Mouse (Mus musculus): ENCODE results near the gene Trim45. TPM values are rescaled to one million over a fixed set of nuclear protein-coding genes. Genes with fewer than 3 reads are reported as not detected.

Trim45 gene
- polyA plus RNA-seq, 1 experiment from 2014 or later, result 3.2 TPM

- 91% methylated on average over 8 of the region's 8 CpGs for WGBS
- no peak overlapping the region for H3K27ac ChIP-seq (ENCODE audit: low read depth, low read length)
- H3K9me3 ChIP-seq (ENCODE audit: control insufficient read depth, low read length), result no peaks in the 10 kb centered on the region
- no peaks in the 10 kb centered on the region for H3K4me1 ChIP-seq (ENCODE audit: control insufficient read depth, insufficient read depth, low read length)
- peaks cover 85% of the 10 kb centered on the region for H3K36me3 ChIP-seq (ENCODE audit: control insufficient read depth, insufficient read depth, low read length)
- no peak for ATAC-seq (ENCODE audit: low FRiP score, low TSS enrichment)
- H3K9ac ChIP-seq (ENCODE audit: low read depth, low read length), result no peak overlapping the region
- H3K27me3 ChIP-seq (ENCODE audit: control insufficient read depth, insufficient read depth, low read length), result no peaks in the 10 kb centered on the region
- no peak overlapping the region for H3K4me2 ChIP-seq (replicated peaks; ENCODE audit: low read depth, low read length)
- H3K4me3 ChIP-seq (ENCODE audit: low read length), result no peak overlapping the region
Measured at GRCm38 (mm10) chr3:100947286-100947685, 25.3 kb downstream of the Trim45 start.

- Histone ChIP-seq H3K4me3 (ENCODE audit: low read length) (no peak overlapping the region), H3K9ac (ENCODE audit: low read depth, low read length) (no peak overlapping the region), H3K4me2 (replicated peaks; ENCODE audit: low read depth, low read length) (no peak overlapping the region), H3K9me3 (ENCODE audit: control insufficient read depth, low read length) (no peaks in the 10 kb centered on the region), H3K4me1 (ENCODE audit: control insufficient read depth, insufficient read depth, low read length) (no peaks in the 10 kb centered on the region), H3K27ac (ENCODE audit: low read depth, low read length) (no peak overlapping the region), H3K27me3 (ENCODE audit: control insufficient read depth, insufficient read depth, low read length) (no peaks in the 10 kb centered on the region), H3K36me3 (ENCODE audit: control insufficient read depth, insufficient read depth, low read length) (peaks cover 78% of the 10 kb centered on the region)
- no peak for ATAC-seq (ENCODE audit: low FRiP score, low TSS enrichment)
- 95% methylated on average over 4 of the region's 4 CpGs for WGBS
Measured at GRCm38 (mm10) chr3:100951531-100951930, 29.5 kb downstream of the Trim45 start.

DNA sequence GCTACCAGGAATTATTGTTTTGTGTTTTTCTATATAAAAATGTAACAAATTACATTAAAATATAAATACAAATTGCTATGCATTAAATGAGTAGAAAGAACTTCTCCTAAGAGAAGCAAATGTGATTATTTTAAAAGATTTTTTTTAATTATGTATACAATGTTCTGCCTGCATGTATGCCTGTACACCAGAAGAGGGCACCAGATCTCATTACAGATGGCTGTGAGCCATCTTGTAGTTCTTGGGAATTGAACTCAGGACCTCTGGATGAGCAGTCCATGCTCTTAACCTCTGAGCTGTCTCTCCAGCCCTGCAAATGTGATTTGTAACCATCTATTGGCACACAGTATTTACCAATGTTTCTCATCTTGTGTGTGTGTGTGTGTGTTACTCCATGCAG lies 32.6 kb downstream of the Trim45 start:
- Histone ChIP-seq H3K27me3 (ENCODE audit: control insufficient read depth, insufficient read depth, low read length) (no peaks in the 10 kb centered on the region), H3K4me3 (ENCODE audit: low read length) (no peak overlapping the region), H3K9me3 (ENCODE audit: control insufficient read depth, low read length) (no peaks in the 10 kb centered on the region), H3K9ac (ENCODE audit: low read depth, low read length) (no peak overlapping the region), H3K27ac (ENCODE audit: low read depth, low read length) (no peak overlapping the region), H3K4me2 (replicated peaks; ENCODE audit: low read depth, low read length) (no peak overlapping the region), H3K36me3 (ENCODE audit: control insufficient read depth, insufficient read depth, low read length) (peaks cover 82% of the 10 kb centered on the region), H3K4me1 (ENCODE audit: control insufficient read depth, insufficient read depth, low read length) (no peaks in the 10 kb centered on the region)
- no peak for ATAC-seq (ENCODE audit: low FRiP score, low TSS enrichment)

- no peak overlapping the region for H3K9ac ChIP-seq (ENCODE audit: low read depth, low read length)
- no peak overlapping the region for H3K4me3 ChIP-seq (ENCODE audit: low read length)
- no peaks in the 10 kb centered on the region for H3K4me1 ChIP-seq (ENCODE audit: control insufficient read depth, insufficient read depth, low read length)
- H3K27ac ChIP-seq (ENCODE audit: low read depth, low read length), result no peak overlapping the region
- peaks cover 76% of the 10 kb centered on the region for H3K36me3 ChIP-seq (ENCODE audit: control insufficient read depth, insufficient read depth, low read length)
- no peaks in the 10 kb centered on the region for H3K9me3 ChIP-seq (ENCODE audit: control insufficient read depth, low read length)
- H3K27me3 ChIP-seq (ENCODE audit: control insufficient read depth, insufficient read depth, low read length), result no peaks in the 10 kb centered on the region
- no peak overlapping the region for H3K4me2 ChIP-seq (replicated peaks; ENCODE audit: low read depth, low read length)
- no peak for ATAC-seq (ENCODE audit: low FRiP score, low TSS enrichment)
- 69% methylated on average over 5 of the region's 5 CpGs for WGBS
Measured at GRCm38 (mm10) chr3:100961007-100961406, 39.0 kb downstream of the Trim45 start.

DNA sequence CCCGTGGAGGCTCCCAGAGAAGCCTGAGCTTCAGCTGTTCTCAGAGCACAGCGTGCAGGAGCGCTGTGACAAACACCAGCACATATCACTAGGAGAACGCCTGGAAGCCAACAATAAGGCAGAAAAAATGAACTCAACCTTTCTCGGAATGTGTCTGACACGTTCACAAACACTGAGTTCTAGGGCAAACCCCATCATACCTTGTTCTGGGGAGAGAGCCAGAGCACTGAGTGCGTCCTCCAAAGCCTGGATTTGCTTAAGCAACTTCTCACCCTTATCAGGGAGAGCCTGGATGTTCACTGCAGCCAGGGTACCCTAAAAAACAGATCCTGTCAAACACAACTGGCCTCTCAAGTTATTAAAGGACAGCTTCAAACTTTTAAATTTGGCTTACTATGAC lies 39.5 kb downstream of the Trim45 start:
- Histone ChIP-seq H3K4me3 (ENCODE audit: low read length) (no peak overlapping the region), H3K9me3 (ENCODE audit: control insufficient read depth, low read length) (no peaks in the 10 kb centered on the region), H3K27me3 (ENCODE audit: control insufficient read depth, insufficient read depth, low read length) (no peaks in the 10 kb centered on the region), H3K9ac (ENCODE audit: low read depth, low read length) (no peak overlapping the region), H3K4me1 (ENCODE audit: control insufficient read depth, insufficient read depth, low read length) (no peaks in the 10 kb centered on the region), H3K36me3 (ENCODE audit: control insufficient read depth, insufficient read depth, low read length) (peaks cover 71% of the 10 kb centered on the region), H3K27ac (ENCODE audit: low read depth, low read length) (no peak overlapping the region), H3K4me2 (replicated peaks; ENCODE audit: low read depth, low read length) (no peak overlapping the region)
- whole genome bisulfite sequencing, result 81% methylated on average over 7 of the region's 7 CpGs
- ATAC-seq (ENCODE audit: low FRiP score, low TSS enrichment), result no peak

DNA sequence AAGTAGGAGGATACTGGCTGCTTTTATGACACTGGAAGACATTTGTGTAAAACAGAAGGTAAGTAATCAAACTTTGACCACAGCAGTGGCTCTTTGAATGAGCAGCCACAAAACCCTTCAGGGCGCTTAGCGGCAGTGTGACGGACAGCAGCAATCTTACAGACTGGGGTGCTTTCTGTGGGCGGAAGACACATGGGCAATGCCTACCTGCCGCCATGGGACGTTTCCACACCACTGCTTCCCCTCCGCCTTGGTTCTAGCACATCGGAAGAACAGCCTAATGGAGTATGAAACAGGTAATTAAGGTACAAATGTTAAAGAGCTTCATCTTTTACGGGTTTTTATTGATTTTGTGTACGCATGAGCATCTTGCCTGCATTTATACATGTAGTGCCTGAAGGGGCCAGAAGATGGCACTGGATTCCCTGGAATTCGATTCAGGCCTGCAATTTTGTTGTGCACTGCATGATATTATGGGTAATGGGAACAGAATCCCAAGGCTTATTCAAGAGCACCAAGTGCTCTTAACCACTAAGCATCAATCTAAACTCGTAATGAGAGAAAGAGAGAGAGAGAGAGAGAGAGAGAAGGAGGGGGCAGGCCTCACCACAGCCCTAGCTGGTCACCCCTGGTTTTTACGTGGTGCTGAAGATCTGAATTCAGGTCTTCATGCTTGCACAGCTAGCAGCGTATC lies 42.0 kb downstream of the Trim45 start:
- Histone ChIP-seq H3K27me3 (ENCODE audit: control insufficient read depth, insufficient read depth, low read length) (no peaks in the 10 kb centered on the region), H3K4me1 (ENCODE audit: control insufficient read depth, insufficient read depth, low read length) (0 out of 2 replicates have a peak, but pooled peaks cover 3% of the 10 kb centered on the region), H3K27ac (ENCODE audit: low read depth, low read length) (no peak overlapping the region), H3K4me2 (replicated peaks; ENCODE audit: low read depth, low read length) (no peak overlapping the region), H3K36me3 (ENCODE audit: control insufficient read depth, insufficient read depth, low read length) (peaks cover 48% of the 10 kb centered on the region), H3K9ac (ENCODE audit: low read depth, low read length) (no peak overlapping the region), H3K9me3 (ENCODE audit: control insufficient read depth, low read length) (no peaks in the 10 kb centered on the region), H3K4me3 (ENCODE audit: low read length) (no peak overlapping the region)
- WGBS, result 76% methylated on average over 14 of the region's 14 CpGs
- ATAC-seq (ENCODE audit: low FRiP score, low TSS enrichment), result no peak

- no peaks in the 10 kb centered on the region; the same call in 1 of the 2 replicates for H3K36me3 ChIP-seq (ENCODE audit: control insufficient read depth, insufficient read depth, low read length)
- ATAC-seq (ENCODE audit: low FRiP score, low TSS enrichment), result peak; percentile 99
- H3K9ac ChIP-seq (ENCODE audit: low read depth, low read length), result peak within 1 kb of the TSS; percentile 76
- no peaks in the 10 kb centered on the region for H3K9me3 ChIP-seq (ENCODE audit: control insufficient read depth, low read length)
- H3K27me3 ChIP-seq (ENCODE audit: control insufficient read depth, insufficient read depth, low read length), result no peaks in the 10 kb centered on the region
- peak within 1 kb of the TSS; percentile 78 for H3K4me3 ChIP-seq (ENCODE audit: low read length)
- WGBS, result under 1% methylated on average over 40 of the region's 40 CpGs
- peak within 1 kb of the TSS; percentile 64 for H3K4me2 ChIP-seq (replicated peaks; ENCODE audit: low read depth, low read length)
- peak within 1 kb of the TSS; percentile 47; the same call in 1 of the 2 replicates for H3K27ac ChIP-seq (ENCODE audit: low read depth, low read length)
- peaks cover 7% of the 10 kb centered on the region for H3K4me1 ChIP-seq (ENCODE audit: control insufficient read depth, insufficient read depth, low read length)
Measured at GRCm38 (mm10) chr3:100969176-100969917, 47.3 kb downstream of the Trim45 start, which contains the start of gene Ttf2. Gene Ttf2 (minus strand): TSS chr3:100969663.

- no peak for ATAC-seq (ENCODE audit: low FRiP score, low TSS enrichment)
- Histone ChIP-seq H3K36me3 (ENCODE audit: control insufficient read depth, insufficient read depth, low read length) (no peaks in the 10 kb centered on the region), H3K27ac (ENCODE audit: low read depth, low read length) (no peak overlapping the region), H3K9me3 (ENCODE audit: control insufficient read depth, low read length) (no peaks in the 10 kb centered on the region), H3K4me3 (ENCODE audit: low read length) (no peak overlapping the region), H3K4me1 (ENCODE audit: control insufficient read depth, insufficient read depth, low read length) (peaks cover 4% of the 10 kb centered on the region), H3K27me3 (ENCODE audit: control insufficient read depth, insufficient read depth, low read length) (no peaks in the 10 kb centered on the region), H3K4me2 (replicated peaks; ENCODE audit: low read depth, low read length) (no peak overlapping the region), H3K9ac (ENCODE audit: low read depth, low read length) (no peak overlapping the region)
- WGBS, result 2% methylated on average over 1 of the region's 1 CpGs
Measured at GRCm38 (mm10) chr3:100973906-100974305, 51.9 kb downstream of the Trim45 start.

DNA sequence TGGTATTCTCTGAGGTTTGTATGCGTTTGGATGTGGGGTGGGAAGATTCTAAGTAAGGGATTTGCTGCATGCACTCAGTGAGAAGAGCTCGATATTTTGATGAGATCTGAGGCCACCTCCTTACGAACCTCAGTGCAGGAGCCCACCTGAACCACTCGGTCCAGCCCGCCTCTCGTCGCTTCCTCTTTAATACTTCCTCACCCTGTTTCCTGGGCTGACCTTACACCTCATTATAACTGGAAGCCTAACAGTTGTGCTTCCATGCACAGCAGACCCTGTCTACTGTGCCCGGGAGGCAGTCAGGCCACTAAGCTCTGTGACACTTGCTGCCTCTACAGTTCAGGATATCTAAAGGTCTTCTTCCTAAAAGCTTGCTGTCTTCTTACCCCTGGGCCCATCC lies 57.3 kb downstream of the Trim45 start:
- H3K4me1 ChIP-seq (ENCODE audit: control insufficient read depth, insufficient read depth, low read length), result no peaks in the 10 kb centered on the region
- WGBS, result 70% methylated on average over 8 of the region's 8 CpGs
- ATAC-seq (ENCODE audit: low FRiP score, low TSS enrichment), result no peak
- no peak overlapping the region for H3K27ac ChIP-seq (ENCODE audit: low read depth, low read length)
- H3K9me3 ChIP-seq (ENCODE audit: control insufficient read depth, low read length), result no peaks in the 10 kb centered on the region
- H3K4me3 ChIP-seq (ENCODE audit: low read length), result no peak overlapping the region
- no peak overlapping the region for H3K9ac ChIP-seq (ENCODE audit: low read depth, low read length)
- no peaks in the 10 kb centered on the region for H3K36me3 ChIP-seq (ENCODE audit: control insufficient read depth, insufficient read depth, low read length)
- no peak overlapping the region for H3K4me2 ChIP-seq (replicated peaks; ENCODE audit: low read depth, low read length)
- no peaks in the 10 kb centered on the region for H3K27me3 ChIP-seq (ENCODE audit: control insufficient read depth, insufficient read depth, low read length)
